Mouse (Mus musculus) embryonic facial prominence, embryonic 11.5 days (tissue): ENCODE measurements around the gene Tfap2d. TPM values are rescaled to one million over a fixed set of nuclear protein-coding genes. Genes with fewer than 3 reads are reported as not detected.

Source experiments
- ATAC-seq: fragments of 200-750 bp; cut with Nextera tagmentation; replicated peaks from 2 replicates; pipeline ENCODE4 v1.8.0; 2017; ENCODE audit warnings: low read depth; ENCODE audit not compliant: insufficient number of reproducible peaks, low FRiP score, low TSS enrichment
- DNase-seq: peaks from one replicate; pipeline ENCODE4 v3.0.0-alpha.2; 2015; ENCODE audit warnings: low spot score
- H3K27ac ChIP-seq: fragments of 300-500 bp; sonication (generic); replicated peaks from 2 replicates; pipeline ENCODE4 v1.5.1; 2014; ENCODE audit warnings: mild to moderate bottlenecking, low read depth, low read length, control low read depth
- H3K27me3 ChIP-seq: fragments of 300-500 bp; sonication (generic); 2 replicates; pipeline ENCODE4 v1.6.1; 2014; ENCODE audit warnings: mild to moderate bottlenecking, low read length, moderate library complexity, mixed read lengths; ENCODE audit not compliant: control insufficient read depth, insufficient read depth
- H3K36me3 ChIP-seq: fragments of 300-500 bp; sonication (generic); replicated peaks from 2 replicates; pipeline ENCODE4 v1.6.1; 2014; ENCODE audit warnings: low read depth, mild to moderate bottlenecking, low read length, moderate library complexity, mixed read lengths; ENCODE audit not compliant: control insufficient read depth, insufficient read depth
- H3K4me1 ChIP-seq: fragments of 300-500 bp; sonication (generic); 2 replicates; pipeline ENCODE4 v1.6.1; 2014; ENCODE audit warnings: low read length, mixed read lengths; ENCODE audit not compliant: control insufficient read depth, insufficient read depth
- H3K4me2 ChIP-seq: fragments of 300-500 bp; sonication (generic); 2 replicates; pipeline ENCODE4 v1.6.1; 2014; ENCODE audit warnings: low read depth, mild to moderate bottlenecking, control low read depth, low read length, moderate library complexity
- H3K4me3 ChIP-seq: fragments of 300-500 bp; sonication (generic); 2 replicates; pipeline ENCODE4 v1.5.1; 2014; ENCODE audit warnings: low read depth, low read length, control low read depth
- H3K9ac ChIP-seq: fragments of 300-500 bp; sonication (generic); replicated peaks from 2 replicates; pipeline ENCODE4 v1.6.1; 2014; ENCODE audit warnings: mild to moderate bottlenecking, control low read depth, low read length
- H3K9me3 ChIP-seq: fragments of 300-500 bp; sonication (generic); replicated peaks from 2 replicates; pipeline ENCODE4 v1.6.1; 2016; ENCODE audit warnings: mild to moderate bottlenecking, low read length, inconsistent platforms, mixed read lengths; ENCODE audit not compliant: control insufficient read depth
- WGBS: fragments of 180-500 bp; shearing (Covaris S2); extraction: QIAGEN DNeasy Blood & Tissue Kit; methylation state at CpG from one replicate; pipeline ENCODE4 v1.1.7; 2014; 5-methylcytosine and 5-hydroxymethylcytosine counted together
- polyA plus RNA-seq: library from polyadenylated mRNA; unstranded; fragments of >200 nt; fragmentation: Nextera tagmentation; extraction: Ambion mirVana; gene quantifications from 2 replicates; pipeline ENCODE4 v1.2.1, GENCODE M21; 2014

Tfap2d gene
- polyA plus RNA-seq, 1 experiment from 2014 or later = 0.29 TPM

GRCm38 (mm10) chr1:19206194-19206593 lies 103.4 kb downstream of the Tfap2d start:
- DNase-seq = peak; percentile 84
- H3K4me3 ChIP-seq = no peak overlapping the region
- H3K4me2 ChIP-seq = no peak overlapping the region

GRCm38 (mm10) chr1:19207611-19208010 lies 104.8 kb downstream of the Tfap2d start:
- DNase-seq = no peak
- Histone ChIP-seq H3K4me1 (no peaks in the 10 kb centered on the region; the same call in 1 of the 2 replicates), H3K9ac (0 out of 2 replicates have a peak overlapping the region, but pooled peaks have one; percentile 18), H3K27me3 (peaks cover 12% of the 10 kb centered on the region), H3K4me2 (no peak overlapping the region), H3K4me3 (no peak overlapping the region), H3K27ac (no peak overlapping the region), H3K36me3 (no peaks in the 10 kb centered on the region), H3K9me3 (no peaks in the 10 kb centered on the region)
- ATAC-seq = no peak
- 4% methylated on average over 4 of the region's 4 CpGs for WGBS

More at GRCm38 (mm10) chr1:19206194-19206593, 103.4 kb downstream of the Tfap2d start:
- Histone ChIP-seq H3K36me3 (no peaks in the 10 kb centered on the region), H3K4me1 (no peaks in the 10 kb centered on the region; the same call in 1 of the 2 replicates), H3K27ac (no peak overlapping the region), H3K9me3 (no peaks in the 10 kb centered on the region), H3K9ac (no peak overlapping the region), H3K27me3 (peaks cover 10% of the 10 kb centered on the region)
- WGBS = under 1% methylated on average over 7 of the region's 7 CpGs
- ATAC-seq = no peak

GRCm38 (mm10) chr1:19208641-19209358 lies 106.0 kb downstream of the Tfap2d start, which contains the start of gene Tfap2b:
TSS of gene Tfap2b (plus strand) at chr1:19208914.
- Histone ChIP-seq H3K4me1 (no peaks in the 10 kb centered on the region; the same call in 1 of the 2 replicates), H3K9ac (peak within 1 kb of the TSS; percentile 67), H3K27me3 (peaks cover 19% of the 10 kb centered on the region), H3K4me2 (peak within 1 kb of the TSS; percentile 26), H3K36me3 (no peaks in the 10 kb centered on the region), H3K4me3 (peak within 1 kb of the TSS; percentile 25), H3K27ac (peak within 1 kb of the TSS; percentile 56), H3K9me3 (no peaks in the 10 kb centered on the region)
- no peak for ATAC-seq
- DNase-seq = no peak
- 1% methylated on average over 26 of the region's 26 CpGs for WGBS

- Histone ChIP-seq H3K9me3 (no peaks in the 10 kb centered on the region), H3K36me3 (no peaks in the 10 kb centered on the region), H3K4me2 (no peak overlapping the region), H3K27ac (peak overlapping the region; percentile 56; the same call in 1 of the 2 replicates), H3K9ac (peak overlapping the region; percentile 67), H3K4me3 (peak overlapping the region; percentile 25), H3K27me3 (peaks cover 24% of the 10 kb centered on the region), H3K4me1 (no peaks in the 10 kb centered on the region; the same call in 1 of the 2 replicates)
- no peak for DNase-seq
- under 1% methylated on average over 10 of the region's 10 CpGs for WGBS
- ATAC-seq = no peak
Measured at GRCm38 (mm10) chr1:19209359-19209745, 106.5 kb downstream of the Tfap2d start.

GRCm38 (mm10) chr1:19209776-19210175 lies 107.0 kb downstream of the Tfap2d start:
- Histone ChIP-seq H3K4me3 (peak overlapping the region; percentile 25), H3K36me3 (no peaks in the 10 kb centered on the region), H3K4me2 (peak overlapping the region; percentile 26), H3K9ac (peak overlapping the region; percentile 67), H3K27ac (peak overlapping the region; percentile 56), H3K27me3 (peaks cover 28% of the 10 kb centered on the region), H3K9me3 (no peaks in the 10 kb centered on the region), H3K4me1 (no peaks in the 10 kb centered on the region; the same call in 1 of the 2 replicates)
- DNase-seq (no peak), ATAC-seq (no peak)
- under 1% methylated on average over 29 of the region's 31 CpGs for WGBS

GRCm38 (mm10) chr1:19210215-19211032 lies 107.6 kb downstream of the Tfap2d start:
- H3K9ac ChIP-seq = peak overlapping the region; percentile 67
- H3K27me3 ChIP-seq = peaks cover 32% of the 10 kb centered on the region
- DNase-seq (no peak), ATAC-seq (peak; percentile 67)
- WGBS = under 1% methylated on average over 30 of the region's 30 CpGs
- peak overlapping the region; percentile 25 for H3K4me3 ChIP-seq
- H3K4me2 ChIP-seq = peak overlapping the region; percentile 26
- no peaks in the 10 kb centered on the region; the same call in 1 of the 2 replicates for H3K4me1 ChIP-seq
- no peaks in the 10 kb centered on the region for H3K36me3 ChIP-seq
- peak overlapping the region; percentile 56 for H3K27ac ChIP-seq
- no peaks in the 10 kb centered on the region for H3K9me3 ChIP-seq

- Histone ChIP-seq H3K27me3 (peaks cover 36% of the 10 kb centered on the region), H3K4me3 (peak overlapping the region; percentile 25), H3K27ac (no peak overlapping the region), H3K4me2 (peak overlapping the region; percentile 13), H3K4me1 (no peaks in the 10 kb centered on the region; the same call in 1 of the 2 replicates), H3K36me3 (no peaks in the 10 kb centered on the region), H3K9ac (peak overlapping the region; percentile 67), H3K9me3 (no peaks in the 10 kb centered on the region)
- DNase-seq (no peak), ATAC-seq (no peak)
- WGBS = 1% methylated on average over 7 of the region's 8 CpGs
Measured at GRCm38 (mm10) chr1:19211033-19211405, 108.2 kb downstream of the Tfap2d start.
